Mouse (Mus musculus) embryonic facial prominence, embryonic 10.5 days (tissue): Measurements from ENCODE around the gene Dppa4. TPM values are rescaled to one million over a fixed set of nuclear protein-coding genes. Genes with fewer than 3 reads are reported as not detected.
"Not testable (repeated sequence)": the region's sequence is repeated elsewhere in the genome, so short reads cannot be mapped to it uniquely, and the experiment has no call there.

Experiments
- DNase-seq: peaks from one replicate; pipeline ENCODE4 v3.0.0-alpha.2; 2017; ENCODE audit warnings: low spot score
- H3K27ac ChIP-seq: fragments of 300-500 bp; sonication (generic); replicated peaks from 2 replicates; pipeline ENCODE4 v1.5.1; 2016; ENCODE audit warnings: mild to moderate bottlenecking
- H3K27me3 ChIP-seq: fragments of 300-500 bp; sonication (generic); replicated peaks from 2 replicates; pipeline ENCODE4 v1.6.1; 2016; ENCODE audit warnings: low read depth, mild to moderate bottlenecking; ENCODE audit not compliant: poor library complexity, severe bottlenecking
- H3K36me3 ChIP-seq: fragments of 300-500 bp; sonication (generic); replicated peaks from 2 replicates; pipeline ENCODE4 v1.6.1; 2016; ENCODE audit warnings: mild to moderate bottlenecking, moderate library complexity
- H3K4me1 ChIP-seq: fragments of 300-500 bp; sonication (generic); 2 replicates; pipeline ENCODE4 v1.6.1; 2016
- H3K4me3 ChIP-seq: fragments of 300-500 bp; sonication (generic); 2 replicates; pipeline ENCODE4 v1.5.1; 2016; ENCODE audit warnings: mild to moderate bottlenecking, moderate library complexity
- H3K9me3 ChIP-seq: fragments of 300-500 bp; sonication (generic); 2 replicates; pipeline ENCODE4 v1.6.1; 2016; ENCODE audit warnings: mild to moderate bottlenecking
- WGBS: fragments of 180-500 bp; shearing (Covaris S2); methylation state at CpG from one replicate; pipeline ENCODE4 v1.1.7; 2016; 5-methylcytosine and 5-hydroxymethylcytosine counted together
- polyA plus RNA-seq: library from polyadenylated mRNA; unstranded; fragments of >200 nt; fragmentation: Nextera tagmentation; extraction: Ambion mirVana; gene quantifications from 2 replicates; pipeline ENCODE4 v1.2.1, GENCODE M21; 2016

Dppa4 gene
- polyA plus RNA-seq, 1 experiment from 2014 or later, result not detected

GRCm38 (mm10) chr16:48297384-48298136 lies 14.0 kb downstream of the Dppa4 start:
- Histone ChIP-seq H3K4me3 (no peak overlapping the region), H3K4me1 (no peaks in the 10 kb centered on the region), H3K27me3 (no peaks in the 10 kb centered on the region), H3K36me3 (no peaks in the 10 kb centered on the region), H3K9me3 (no peaks in the 10 kb centered on the region), H3K27ac (no peak overlapping the region)
- no peak for DNase-seq
- 77% methylated on average over 14 of the region's 14 CpGs for WGBS

- WGBS, result 88% methylated on average over 3 of the region's 3 CpGs
- Histone ChIP-seq H3K4me1 (no peaks in the 10 kb centered on the region), H3K9me3 (no peaks in the 10 kb centered on the region), H3K36me3 (no peaks in the 10 kb centered on the region), H3K27me3 (no peaks in the 10 kb centered on the region), H3K27ac (no peak overlapping the region), H3K4me3 (no peak overlapping the region)
- DNase-seq, result no peak
These were observed 16.4 kb downstream of the Dppa4 start for GRCm38 (mm10) chr16:48299884-48300283.

GRCm38 (mm10) chr16:48303509-48303908 lies 20.0 kb downstream of the Dppa4 start, which contains the start of gene Dppa2:
Gene Dppa2, plus strand, starts transcription at chr16:48303908.
- Histone ChIP-seq H3K9me3 (no peaks in the 10 kb centered on the region), H3K27ac (no peak within 1 kb of the TSS), H3K4me3 (no peak within 1 kb of the TSS), H3K36me3 (no peaks in the 10 kb centered on the region), H3K4me1 (no peaks in the 10 kb centered on the region), H3K27me3 (no peaks in the 10 kb centered on the region)
- no peak for DNase-seq
- 84% methylated on average over 7 of the region's 7 CpGs for WGBS

- WGBS, result 77% methylated on average over 3 of the region's 3 CpGs
- H3K4me3 ChIP-seq, result no peak overlapping the region
- H3K36me3 ChIP-seq, result no peaks in the 10 kb centered on the region
These were observed 20.4 kb downstream of the Dppa4 start for GRCm38 (mm10) chr16:48303983-48304382.

GRCm38 (mm10) chr16:48308916-48309315 lies 25.4 kb downstream of the Dppa4 start:
- not testable (repeated sequence) for H3K4me3 ChIP-seq, DNase-seq, H3K27ac ChIP-seq, H3K4me1 ChIP-seq, H3K9me3 ChIP-seq, H3K36me3 ChIP-seq, H3K27me3 ChIP-seq
- WGBS, result 94% methylated on average over 10 of the region's 10 CpGs

More at GRCm38 (mm10) chr16:48303983-48304382, 20.4 kb downstream of the Dppa4 start:
- no peak for DNase-seq
- Histone ChIP-seq H3K4me1 (no peaks in the 10 kb centered on the region), H3K27me3 (no peaks in the 10 kb centered on the region), H3K27ac (no peak overlapping the region), H3K9me3 (no peaks in the 10 kb centered on the region)

GRCm38 (mm10) chr16:48309912-48310630 lies 26.5 kb downstream of the Dppa4 start:
- WGBS, result 81% methylated on average over 12 of the region's 12 CpGs
- no peaks in the 10 kb centered on the region for H3K9me3 ChIP-seq
- H3K27me3 ChIP-seq, result no peaks in the 10 kb centered on the region
- H3K4me1 ChIP-seq, result no peaks in the 10 kb centered on the region
- no peak overlapping the region for H3K27ac ChIP-seq
- DNase-seq, result no peak
- no peaks in the 10 kb centered on the region for H3K36me3 ChIP-seq
- no peak overlapping the region for H3K4me3 ChIP-seq

- Histone ChIP-seq H3K36me3 (no peaks in the 10 kb centered on the region), H3K4me1 (no peaks in the 10 kb centered on the region), H3K27me3 (no peaks in the 10 kb centered on the region), H3K9me3 (no peaks in the 10 kb centered on the region), H3K27ac (no peak overlapping the region), H3K4me3 (no peak overlapping the region)
- DNase-seq, result no peak
- 89% methylated on average over 3 of the region's 3 CpGs for WGBS
These were observed 31.8 kb downstream of the Dppa4 start for GRCm38 (mm10) chr16:48315294-48315693.

GRCm38 (mm10) chr16:48320781-48321180 lies 37.2 kb downstream of the Dppa4 start:
- DNase-seq, result no peak
- Histone ChIP-seq H3K36me3 (no peaks in the 10 kb centered on the region), H3K4me1 (no peaks in the 10 kb centered on the region), H3K27ac (no peak overlapping the region), H3K9me3 (no peaks in the 10 kb centered on the region), H3K4me3 (no peak overlapping the region), H3K27me3 (no peaks in the 10 kb centered on the region)
- 96% methylated on average over 6 of the region's 6 CpGs for WGBS

GRCm38 (mm10) chr16:48323133-48323532 lies 39.6 kb downstream of the Dppa4 start:
- H3K4me1 ChIP-seq, result no peaks in the 10 kb centered on the region
- H3K4me3 ChIP-seq, result no peak overlapping the region
- DNase-seq, result no peak
- no peak overlapping the region for H3K27ac ChIP-seq
- no peaks in the 10 kb centered on the region for H3K9me3 ChIP-seq
- H3K27me3 ChIP-seq, result no peaks in the 10 kb centered on the region
- 78% methylated on average over 6 of the region's 6 CpGs for WGBS
- H3K36me3 ChIP-seq, result no peaks in the 10 kb centered on the region

GRCm38 (mm10) chr16:48323602-48324345 lies 40.2 kb downstream of the Dppa4 start:
- no peak overlapping the region for H3K27ac ChIP-seq
- no peaks in the 10 kb centered on the region for H3K9me3 ChIP-seq
- no peak for DNase-seq
- 82% methylated on average over 8 of the region's 8 CpGs for WGBS
- H3K4me1 ChIP-seq, result no peaks in the 10 kb centered on the region
- no peaks in the 10 kb centered on the region for H3K36me3 ChIP-seq
- no peak overlapping the region for H3K4me3 ChIP-seq
- no peaks in the 10 kb centered on the region for H3K27me3 ChIP-seq

- Histone ChIP-seq H3K36me3 (no peaks in the 10 kb centered on the region), H3K4me3 (no peak overlapping the region), H3K4me1 (no peaks in the 10 kb centered on the region), H3K27ac (no peak overlapping the region), H3K27me3 (no peaks in the 10 kb centered on the region), H3K9me3 (no peaks in the 10 kb centered on the region)
- 62% methylated on average over 5 of the region's 5 CpGs for WGBS
- DNase-seq, result no peak
These were observed 43.4 kb downstream of the Dppa4 start for GRCm38 (mm10) chr16:48326903-48327302.

- Histone ChIP-seq H3K36me3 (no peaks in the 10 kb centered on the region), H3K27me3 (no peaks in the 10 kb centered on the region), H3K4me3 (no peak overlapping the region), H3K27ac (no peak overlapping the region), H3K4me1 (no peaks in the 10 kb centered on the region), H3K9me3 (no peaks in the 10 kb centered on the region)
- DNase-seq, result no peak
- WGBS, result 92% methylated on average over 2 of the region's 2 CpGs
These were observed 44.9 kb downstream of the Dppa4 start for GRCm38 (mm10) chr16:48328420-48328819.
